Mouse (Mus musculus): ENCODE results near the gene Art4. TPM values are rescaled to one million over a fixed set of nuclear protein-coding genes. Genes with fewer than 3 reads are reported as not detected.

Gene Art4
- total RNA-seq (2023): 1 to 10 TPM in 1 of 2 experiments, under 1 TPM in 1; 0.24 to 1.1 TPM

DNA sequence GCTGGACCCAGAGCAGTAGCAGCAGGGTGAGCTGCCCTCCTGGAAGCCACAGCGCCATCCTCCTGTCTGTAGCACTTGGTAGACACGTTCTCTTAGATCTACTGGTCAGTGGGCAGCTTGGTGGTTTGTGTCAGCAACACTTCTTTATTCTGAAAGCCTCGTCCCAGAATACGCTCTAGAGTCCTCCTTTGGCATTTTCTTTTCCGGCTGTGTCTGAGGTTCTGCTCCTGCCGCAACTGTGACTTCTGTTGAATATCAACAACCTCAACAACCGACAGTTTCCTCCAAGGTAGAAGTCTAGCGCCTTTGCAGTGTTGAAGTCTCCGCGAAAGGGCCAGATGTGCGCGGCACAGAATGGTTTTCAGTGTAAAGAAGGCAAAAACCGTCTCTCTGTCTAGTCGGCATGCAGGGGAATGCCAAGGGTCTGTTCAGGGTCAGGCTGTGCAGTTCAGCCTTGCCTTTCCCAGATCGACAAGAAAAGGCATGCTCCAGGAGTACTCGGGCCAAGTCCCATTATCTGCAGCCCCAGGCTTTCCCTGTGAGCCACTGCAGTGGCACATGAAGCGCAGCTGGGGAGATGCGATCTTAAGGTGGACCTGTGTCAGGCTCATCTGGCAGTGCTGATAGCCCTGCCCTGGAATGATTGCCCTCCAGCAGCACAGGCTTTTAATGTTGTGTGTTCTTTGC lies at the start of gene Art4:
Gene Art4 (minus strand): TSS at position 548 of the 687 bp plus-strand sequence.

DNA sequence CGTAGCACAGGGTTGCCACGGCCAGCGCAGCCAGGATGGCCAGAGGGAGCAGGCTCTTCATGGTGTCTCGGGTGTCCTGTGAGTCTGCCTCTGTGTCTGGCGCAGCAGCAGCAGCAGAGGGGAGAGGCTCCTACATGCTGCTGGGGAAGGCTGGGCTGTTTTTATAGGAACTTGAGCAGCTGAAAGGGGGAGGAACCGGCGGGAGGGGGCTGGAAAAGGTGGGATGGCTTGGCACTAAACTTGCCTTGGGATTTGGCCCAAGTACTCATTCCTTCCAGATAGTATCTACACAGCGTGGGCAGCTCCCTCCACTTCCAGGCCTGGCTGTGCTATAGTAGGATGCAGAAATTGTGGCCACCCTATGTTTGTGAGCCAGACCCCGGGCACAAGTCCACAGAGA lies 18.1 kb upstream of the Art4 start, which contains the start of gene Mgp:
Gene Mgp (minus strand): TSS at position 154 of the 400 bp plus-strand sequence.

GRCm38 (mm10) chr6:136835352-136835751 lies 22.2 kb downstream of the Art4 start, which contains the start of gene Smco3:
Smco3 (minus strand) TSS chr6:136835452.

DNA sequence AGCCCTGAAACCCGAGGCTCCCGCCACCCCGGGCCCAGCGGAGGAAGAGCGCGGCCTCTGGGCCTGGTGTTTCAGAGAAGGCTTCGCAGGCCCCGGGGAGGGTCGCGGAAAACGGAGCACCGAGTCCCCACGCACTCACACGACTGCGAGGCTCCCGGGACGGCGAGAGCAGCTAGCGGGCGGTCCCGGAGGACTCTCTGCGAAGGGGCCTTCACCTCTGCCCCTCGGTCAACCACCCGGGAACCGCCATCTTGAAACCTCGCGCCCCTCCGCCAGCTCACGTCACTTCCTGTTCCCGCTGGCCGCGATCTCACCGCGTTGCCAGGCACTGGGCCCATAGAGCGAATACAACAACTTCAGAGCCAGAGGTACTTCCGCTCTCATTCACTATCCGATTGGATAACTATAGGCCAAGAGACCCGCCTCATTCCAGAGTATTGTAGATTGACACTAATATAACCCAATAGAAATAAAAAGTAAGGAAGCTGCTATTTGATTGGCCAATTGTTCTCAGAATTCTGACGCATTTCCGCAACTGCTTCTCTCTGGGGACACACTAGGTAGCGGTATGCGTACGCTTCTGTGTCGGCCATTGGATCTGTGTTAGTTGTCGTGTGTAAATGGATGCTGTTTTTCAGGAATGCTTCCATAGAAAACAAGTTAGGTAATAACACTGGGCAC lies 29.5 kb downstream of the Art4 start, which contains the start of gene Wbp11:
Gene Wbp11 (minus strand): TSS at position 353 of the 681 bp plus-strand sequence.

DNA sequence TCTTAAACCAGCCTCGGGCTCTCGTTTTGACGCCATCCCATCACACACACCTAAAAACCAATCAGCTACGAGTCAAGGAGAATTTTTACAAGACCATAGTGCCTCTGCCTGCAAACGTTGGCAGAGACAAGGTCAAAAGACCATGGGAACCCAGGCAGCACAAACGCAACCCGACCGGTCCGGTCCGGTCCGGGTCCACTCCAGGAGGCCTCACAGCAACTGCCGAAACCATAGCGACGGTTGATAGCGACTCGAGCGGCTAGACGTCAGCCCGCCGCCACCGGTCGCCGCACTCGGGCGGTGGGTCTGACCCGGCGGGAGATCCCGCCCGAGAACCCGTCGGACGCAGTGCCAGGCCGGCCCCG lies 30.0 kb downstream of the Art4 start, which contains the start of gene BC049715:
Gene BC049715 (plus strand): TSS at position 111 of the 365 bp plus-strand sequence.

GRCm38 (mm10) chr6:136808014-136808417 lies 49.5 kb downstream of the Art4 start, which contains the start of gene H2afj:
H2afj (plus strand) TSS chr6:136808244.

DNA sequence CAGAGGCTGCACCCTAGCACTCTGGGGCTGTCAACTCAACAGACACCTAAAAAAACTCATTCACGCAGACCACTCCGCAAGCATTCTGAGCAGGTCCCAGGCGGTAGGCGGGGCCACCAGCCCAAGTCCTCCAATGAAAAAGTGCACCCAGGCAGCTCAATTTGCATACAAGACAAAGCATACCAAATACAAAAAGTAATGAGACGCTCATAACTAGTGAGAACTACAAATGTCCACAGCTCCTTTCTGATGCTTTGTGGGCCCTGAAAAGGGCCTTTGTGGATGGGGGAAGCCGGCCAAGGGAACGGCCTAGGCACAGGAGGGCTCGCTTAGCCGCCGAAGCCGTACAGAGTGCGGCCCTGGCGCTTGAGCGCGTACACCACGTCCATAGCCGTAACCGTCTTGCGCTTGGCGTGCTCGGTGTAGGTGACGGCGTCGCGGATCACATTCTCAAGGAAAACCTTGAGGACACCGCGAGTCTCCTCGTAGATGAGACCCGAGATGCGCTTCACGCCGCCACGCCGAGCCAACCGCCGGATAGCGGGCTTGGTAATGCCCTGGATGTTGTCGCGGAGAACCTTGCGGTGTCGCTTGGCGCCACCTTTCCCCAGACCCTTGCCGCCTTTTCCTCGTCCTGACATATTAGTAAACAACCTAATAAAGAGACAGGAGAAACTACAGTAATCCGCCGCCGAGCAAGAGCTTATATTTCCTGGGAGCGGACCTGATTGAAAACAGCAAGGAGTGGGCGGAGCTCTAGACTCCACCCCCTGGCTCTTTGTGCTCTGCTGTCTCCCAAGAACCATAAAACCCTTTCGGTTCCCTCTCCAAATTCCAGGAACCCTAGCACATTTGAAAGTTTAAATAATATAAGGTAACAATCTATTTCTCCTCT lies 53.5 kb downstream of the Art4 start, which contains the start of gene Hist4h4:
Gene Hist4h4 (minus strand): TSS at position 677 of the 895 bp plus-strand sequence.

Other genes with a start within 250 kb of the Art4 start
- gene Plbd1, start 195.8 kb downstream of the Art4 start, total RNA-seq (2023): 100 to 1,000 TPM; 638 to 655 TPM
- gene Gucy2c, start 76.0 kb downstream of the Art4 start, total RNA-seq (2023): under 1 TPM; 0.31 to 0.53 TPM
- gene Hist4h4, start 53.3 kb downstream of the Art4 start, total RNA-seq (2023): 10 to 100 TPM; 68.4 to 70.9 TPM
- 10 to 100 TPM; 86.8 to 98.0 TPM for gene H2afj, start 49.5 kb downstream of the Art4 start, total RNA-seq (2023)
- 1 to 10 TPM; 2.5 to 2.8 TPM for gene BC049715, start 30.1 kb downstream of the Art4 start, total RNA-seq (2023)
- gene Wbp11, start 29.5 kb downstream of the Art4 start, total RNA-seq (2023): 100 to 1,000 TPM in 1 of 2 experiments, 10 to 100 TPM in 1; 94.5 to 101 TPM
- gene Smco3, start 22.3 kb downstream of the Art4 start, total RNA-seq (2023): not detected
- gene Mgp, start 18.1 kb upstream of the Art4 start, total RNA-seq (2023): not detected
- 1 to 10 TPM; 4.8 to 5.0 TPM for gene Erp27, start 64.4 kb upstream of the Art4 start, total RNA-seq (2023)
- under 1 TPM in 1 of 2 experiments, not detected in 1; 0.07 TPM for gene Pde6h, start 66.1 kb upstream of the Art4 start, total RNA-seq (2023)
- gene Arhgdib, start 84.2 kb upstream of the Art4 start, total RNA-seq (2023): 1,000 to 10,000 TPM; 2,191 to 2,276 TPM

Measured in neutrophil, adult 59 days (primary cell).